Mouse (Mus musculus): ENCODE data around the gene Fbxw8. TPM values are rescaled to one million over a fixed set of nuclear protein-coding genes. Genes with fewer than 3 reads are reported as not detected.

Gene Fbxw8
- polyA plus RNA-seq, 1 experiment: 28.3 TPM

GRCm38 (mm10) chr5:118067984-118068494 is 87.2 kb downstream of the Fbxw8 start:
- no peak overlapping the region for H3K4me3 ChIP-seq (ENCODE audit: low read depth, low read length)
- H3K27me3 ChIP-seq (ENCODE audit: control insufficient read depth, insufficient read depth, low read length): no peaks in the 10 kb centered on the region
- WGBS: 93% methylated on average over 9 of the region's 9 CpGs
- no peak for TF ChIP-seq POLR2A (IDR thresholded peaks at IDR 0.05; ENCODE audit: low read depth, low read length)
- no peak for TF ChIP-seq CTCF (IDR thresholded peaks at IDR 0.05; ENCODE audit: extremely low read depth, insufficient read length, insufficient replicate concordance, low read depth, low read length)
- H3K27ac ChIP-seq (ENCODE audit: insufficient read depth, low read depth, low read length): no peak overlapping the region
- peaks cover 5% of the 10 kb centered on the region; the same call in 1 of the 2 replicates for H3K36me3 ChIP-seq (ENCODE audit: control insufficient read depth, insufficient read depth, low read length)
- H3K4me1 ChIP-seq (ENCODE audit: control insufficient read depth, insufficient read depth, insufficient read length, low read length): peaks cover 13% of the 10 kb centered on the region

DNA sequence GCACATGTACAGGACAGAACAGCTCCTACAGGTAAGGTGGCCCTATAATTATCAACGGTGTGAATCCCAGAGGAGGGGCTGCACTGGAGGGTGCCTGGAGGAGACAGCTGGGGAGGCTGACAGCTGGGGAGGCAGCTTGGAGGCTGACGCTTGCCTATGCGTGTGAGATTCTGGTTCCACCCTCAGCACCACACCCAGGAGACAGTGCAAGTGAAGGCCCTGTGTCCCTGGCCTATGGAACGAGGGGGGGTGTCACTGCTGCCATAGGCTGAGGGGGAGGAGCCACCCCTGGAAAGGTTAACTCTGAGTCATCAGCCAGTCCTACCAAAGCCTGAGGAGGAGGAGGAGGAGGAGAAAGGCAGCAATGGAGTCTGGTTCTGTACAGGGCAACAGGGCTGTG is 87.7 kb downstream of the Fbxw8 start:
- peaks cover 13% of the 10 kb centered on the region for H3K4me1 ChIP-seq (ENCODE audit: control insufficient read depth, insufficient read depth, insufficient read length, low read length)
- H3K27me3 ChIP-seq (ENCODE audit: control insufficient read depth, insufficient read depth, low read length): no peaks in the 10 kb centered on the region
- H3K4me3 ChIP-seq (ENCODE audit: low read depth, low read length): no peak overlapping the region
- peaks cover 3% of the 10 kb centered on the region; the same call in 1 of the 2 replicates for H3K36me3 ChIP-seq (ENCODE audit: control insufficient read depth, insufficient read depth, low read length)
- no peak overlapping the region for H3K27ac ChIP-seq (ENCODE audit: insufficient read depth, low read depth, low read length)
- 56% methylated on average over 4 of the region's 4 CpGs for WGBS
- TF ChIP-seq POLR2A (IDR thresholded peaks at IDR 0.05; ENCODE audit: low read depth, low read length): no peak
- TF ChIP-seq CTCF (IDR thresholded peaks at IDR 0.05; ENCODE audit: extremely low read depth, insufficient read length, insufficient replicate concordance, low read depth, low read length): no peak

DNA sequence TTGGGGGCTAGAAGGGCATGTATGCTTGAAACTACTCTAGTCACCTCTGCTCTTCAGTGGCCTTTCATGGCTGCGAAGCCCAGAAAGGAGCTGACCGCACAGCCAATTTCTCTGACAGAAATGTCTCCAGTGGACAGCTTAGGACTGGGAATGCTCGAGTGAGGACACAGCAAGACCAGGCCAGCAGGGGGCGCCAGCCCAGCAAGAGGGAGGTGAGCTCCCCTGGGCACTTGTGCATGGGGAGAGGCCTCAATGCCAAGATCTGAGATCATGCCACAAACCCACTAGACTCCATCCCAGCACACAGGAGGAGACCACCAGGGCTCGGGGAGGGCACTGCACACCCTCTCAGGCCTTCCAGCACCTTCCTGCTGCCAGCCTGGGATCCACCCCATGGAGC is 88.4 kb downstream of the Fbxw8 start:
- Histone ChIP-seq H3K4me3 (ENCODE audit: low read depth, low read length) (no peak overlapping the region), H3K27me3 (ENCODE audit: control insufficient read depth, insufficient read depth, low read length) (no peaks in the 10 kb centered on the region), H3K27ac (ENCODE audit: insufficient read depth, low read depth, low read length) (no peak overlapping the region), H3K36me3 (ENCODE audit: control insufficient read depth, insufficient read depth, low read length) (peaks cover 3% of the 10 kb centered on the region; the same call in 1 of the 2 replicates), H3K4me1 (ENCODE audit: control insufficient read depth, insufficient read depth, insufficient read length, low read length) (peaks cover 13% of the 10 kb centered on the region)
- TF ChIP-seq CTCF (IDR thresholded peaks at IDR 0.05; ENCODE audit: extremely low read depth, insufficient read length, insufficient replicate concordance, low read depth, low read length): peak; percentile 76
- no peak for TF ChIP-seq POLR2A (IDR thresholded peaks at IDR 0.05; ENCODE audit: low read depth, low read length)
- 64% methylated on average over 5 of the region's 5 CpGs for WGBS

DNA sequence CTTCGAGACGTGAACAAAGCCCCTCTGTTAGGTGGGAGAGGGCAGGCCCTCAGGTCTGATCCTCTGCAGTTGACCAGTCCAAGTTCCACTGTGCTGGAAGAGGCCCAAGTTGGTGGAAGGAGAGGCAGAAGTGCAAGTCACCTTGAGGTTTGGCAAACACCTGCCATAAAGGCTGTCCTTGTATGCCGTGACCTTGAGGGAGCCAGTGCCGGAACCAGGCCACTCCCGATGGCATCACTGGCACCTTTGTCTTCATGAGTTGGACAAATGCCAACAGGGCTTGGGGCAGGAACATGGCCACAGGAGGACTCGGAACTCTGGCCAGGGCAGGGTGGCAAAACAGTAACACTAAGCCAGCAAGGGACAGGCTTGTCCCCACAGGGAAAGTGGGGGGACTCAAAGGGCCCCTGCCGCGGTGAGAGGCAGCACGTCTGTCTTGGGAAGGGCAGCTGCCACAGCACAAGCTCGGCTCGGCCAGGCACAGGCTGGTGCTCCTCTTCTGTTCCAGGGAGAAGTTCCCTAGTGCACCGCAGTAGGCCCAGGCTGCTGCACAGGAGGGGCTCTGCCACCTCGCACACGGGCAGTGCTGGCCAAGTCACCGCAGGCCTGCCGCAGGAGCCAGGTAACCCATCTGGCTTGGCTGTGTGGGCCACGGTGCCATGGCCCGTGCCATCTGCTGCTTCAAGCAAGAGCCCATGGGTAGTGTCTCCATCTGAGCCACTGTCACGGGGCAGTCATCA is 89.6 kb downstream of the Fbxw8 start:
- Histone ChIP-seq H3K36me3 (ENCODE audit: control insufficient read depth, insufficient read depth, low read length) (peaks cover 3% of the 10 kb centered on the region; the same call in 1 of the 2 replicates), H3K27ac (ENCODE audit: insufficient read depth, low read depth, low read length) (no peak overlapping the region), H3K27me3 (ENCODE audit: control insufficient read depth, insufficient read depth, low read length) (no peaks in the 10 kb centered on the region), H3K4me3 (ENCODE audit: low read depth, low read length) (no peak overlapping the region), H3K4me1 (ENCODE audit: control insufficient read depth, insufficient read depth, insufficient read length, low read length) (peaks cover 13% of the 10 kb centered on the region)
- 61% methylated on average over 19 of the region's 19 CpGs for WGBS
- TF ChIP-seq POLR2A (IDR thresholded peaks at IDR 0.05; ENCODE audit: low read depth, low read length) (no peak), CTCF (IDR thresholded peaks at IDR 0.05; ENCODE audit: extremely low read depth, insufficient read length, insufficient replicate concordance, low read depth, low read length) (no peak)

GRCm38 (mm10) chr5:118064284-118064901 is 90.9 kb downstream of the Fbxw8 start:
- H3K36me3 ChIP-seq (ENCODE audit: control insufficient read depth, insufficient read depth, low read length): no peaks in the 10 kb centered on the region; the same call in 1 of the 2 replicates
- H3K4me1 ChIP-seq (ENCODE audit: control insufficient read depth, insufficient read depth, insufficient read length, low read length): peaks cover 13% of the 10 kb centered on the region
- TF ChIP-seq CTCF (IDR thresholded peaks at IDR 0.05; ENCODE audit: extremely low read depth, insufficient read length, insufficient replicate concordance, low read depth, low read length) (no peak), POLR2A (IDR thresholded peaks at IDR 0.05; ENCODE audit: low read depth, low read length) (no peak)
- WGBS: 88% methylated on average over 10 of the region's 10 CpGs
- H3K4me3 ChIP-seq (ENCODE audit: low read depth, low read length): no peak overlapping the region
- no peaks in the 10 kb centered on the region for H3K27me3 ChIP-seq (ENCODE audit: control insufficient read depth, insufficient read depth, low read length)
- no peak overlapping the region for H3K27ac ChIP-seq (ENCODE audit: insufficient read depth, low read depth, low read length)

- Histone ChIP-seq H3K27me3 (ENCODE audit: control insufficient read depth, insufficient read depth, low read length) (no peaks in the 10 kb centered on the region), H3K4me3 (ENCODE audit: low read depth, low read length) (no peak overlapping the region), H3K4me1 (ENCODE audit: control insufficient read depth, insufficient read depth, insufficient read length, low read length) (peaks cover 13% of the 10 kb centered on the region), H3K36me3 (ENCODE audit: control insufficient read depth, insufficient read depth, low read length) (no peaks in the 10 kb centered on the region; the same call in 1 of the 2 replicates), H3K27ac (ENCODE audit: insufficient read depth, low read depth, low read length) (no peak overlapping the region)
- WGBS: 80% methylated on average over 8 of the region's 8 CpGs
- TF ChIP-seq CTCF (IDR thresholded peaks at IDR 0.05; ENCODE audit: extremely low read depth, insufficient read length, insufficient replicate concordance, low read depth, low read length) (no peak), POLR2A (IDR thresholded peaks at IDR 0.05; ENCODE audit: low read depth, low read length) (no peak)
These were observed 92.1 kb downstream of the Fbxw8 start for GRCm38 (mm10) chr5:118063181-118063621.

DNA sequence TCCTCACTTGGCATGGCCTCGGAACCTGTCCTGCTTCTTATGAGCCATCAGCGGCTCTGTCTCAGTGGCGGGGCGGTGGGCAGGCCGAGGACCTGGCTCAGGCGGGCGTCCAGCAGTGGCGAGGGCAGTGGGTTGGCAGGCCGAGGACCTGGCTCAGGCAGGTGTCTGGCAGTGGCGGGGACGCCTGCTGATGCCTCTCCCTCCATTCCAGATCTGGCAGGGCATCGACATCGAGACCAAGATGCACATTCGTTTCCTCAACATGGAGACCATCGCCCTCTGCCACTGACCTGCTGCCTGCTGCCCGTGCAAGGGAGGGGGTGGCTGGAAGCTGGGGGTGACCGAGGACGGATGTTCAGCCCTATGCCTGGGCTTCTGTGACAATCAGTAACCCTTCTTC is 93.9 kb downstream of the Fbxw8 start:
- Histone ChIP-seq H3K27ac (ENCODE audit: insufficient read depth, low read depth, low read length) (no peak overlapping the region), H3K36me3 (ENCODE audit: control insufficient read depth, insufficient read depth, low read length) (no peaks in the 10 kb centered on the region), H3K4me3 (ENCODE audit: low read depth, low read length) (no peak overlapping the region), H3K27me3 (ENCODE audit: control insufficient read depth, insufficient read depth, low read length) (no peaks in the 10 kb centered on the region), H3K4me1 (ENCODE audit: control insufficient read depth, insufficient read depth, insufficient read length, low read length) (peaks cover 9% of the 10 kb centered on the region)
- no peak for TF ChIP-seq CTCF (IDR thresholded peaks at IDR 0.05; ENCODE audit: extremely low read depth, insufficient read length, insufficient replicate concordance, low read depth, low read length)
- WGBS: 90% methylated on average over 18 of the region's 18 CpGs
